Mouse (Mus musculus) heart, postnatal 0 days (tissue): ENCODE data around the gene Tex264. TPM values are rescaled to one million over a fixed set of nuclear protein-coding genes. Genes with fewer than 3 reads are reported as not detected.

Experiments
- ATAC-seq: fragments of 200-750 bp; cut with Nextera tagmentation; 2 replicates; pipeline ENCODE4 v1.8.0; 2017; ENCODE audit warnings: low read depth, moderate number of reproducible peaks, moderate library complexity; ENCODE audit not compliant: insufficient read depth
- DNase-seq: peaks from one replicate; pipeline ENCODE4 v3.0.0-alpha.2; 2016; ENCODE audit warnings: low spot score
- H3K27ac ChIP-seq: fragments of 300-500 bp; sonication (generic); 2 replicates; pipeline ENCODE4 v1.5.1; 2014; ENCODE audit warnings: low read depth, mild to moderate bottlenecking
- H3K27me3 ChIP-seq: fragments of 300-500 bp; sonication (generic); 2 replicates; pipeline ENCODE4 v1.6.1; 2014; ENCODE audit warnings: low read length, mixed read lengths; ENCODE audit not compliant: control insufficient read depth, insufficient read depth
- H3K36me3 ChIP-seq: fragments of 300-500 bp; sonication (generic); replicated peaks from 2 replicates; pipeline ENCODE4 v1.6.1; 2014; ENCODE audit warnings: low read length, mixed read lengths; ENCODE audit not compliant: control insufficient read depth, insufficient read depth
- H3K4me1 ChIP-seq: fragments of 300-500 bp; sonication (generic); 2 replicates; pipeline ENCODE4 v1.6.1; 2014; ENCODE audit warnings: antibody characterized with exemption; ENCODE audit not compliant: control insufficient read depth, insufficient read depth
- H3K4me2 ChIP-seq: fragments of 300-500 bp; sonication (generic); 2 replicates; pipeline ENCODE4 v1.6.1; 2014; ENCODE audit warnings: low read depth, mild to moderate bottlenecking, low read length, moderate library complexity
- H3K4me3 ChIP-seq: fragments of 300-500 bp; sonication (generic); 2 replicates; pipeline ENCODE4 v1.5.1; 2014; ENCODE audit warnings: low read depth, low read length
- H3K9ac ChIP-seq: fragments of 300-500 bp; sonication (generic); replicated peaks from 2 replicates; pipeline ENCODE4 v1.6.1; 2014; ENCODE audit warnings: low read depth, low read length, mixed read lengths
- H3K9me3 ChIP-seq: fragments of 300-500 bp; sonication (generic); replicated peaks from 2 replicates; pipeline ENCODE4 v1.6.1; 2016; ENCODE audit warnings: low read length; ENCODE audit not compliant: control insufficient read depth
- CTCF ChIP-seq: IDR thresholded peaks from 2 replicates; pipeline ENCODE4 v1.5.1; 2016; ENCODE audit warnings: antibody characterized with exemption, control low read depth, low read depth
- EP300 ChIP-seq: IDR thresholded peaks from 2 replicates; pipeline ENCODE4 v1.6.1; 2016; ENCODE audit warnings: antibody characterized with exemption, low read depth
- WGBS: fragments of 180-500 bp; shearing (Covaris S2); extraction: QIAGEN DNeasy Blood & Tissue Kit; methylation state at CpG from one replicate; pipeline ENCODE4 v1.1.7; 2014; 5-methylcytosine and 5-hydroxymethylcytosine counted together
- polyA plus RNA-seq: library from polyadenylated mRNA; unstranded; fragments of >200 nt; fragmentation: Nextera tagmentation; extraction: Ambion mirVana; gene quantifications from 2 replicates; pipeline ENCODE4 v1.2.1, GENCODE M21; 2015
- total RNA-seq: library from RNA; depleted of rRNA; stranded (reverse); fragments of >200 nt; gene quantifications from 2 replicates; pipeline ENCODE4 v1.2.3, GENCODE M21; 2014; ENCODE audit warnings: low replicate concordance

Gene Tex264
- total and polyA plus RNA-seq, 2 experiments from 2014 or later = 30.9 to 44.6 TPM

- peaks cover 52% of the 10 kb centered on the region for H3K36me3 ChIP-seq
- ATAC-seq = no peak
- TF ChIP-seq CTCF = no peak
- no peak for TF ChIP-seq EP300
- no peak overlapping the region for H3K4me2 ChIP-seq
- H3K4me3 ChIP-seq = no peak overlapping the region
- DNase-seq = no peak
- no peaks in the 10 kb centered on the region for H3K27me3 ChIP-seq
- H3K27ac ChIP-seq = no peak overlapping the region
- H3K4me1 ChIP-seq = no peaks in the 10 kb centered on the region
- H3K9me3 ChIP-seq = no peaks in the 10 kb centered on the region
- H3K9ac ChIP-seq = no peak overlapping the region
- 82% methylated on average over 5 of the region's 5 CpGs for WGBS
Observed at GRCm38 (mm10) chr9:106677702-106678101, 8.0 kb downstream of the Tex264 start.

- no peaks in the 10 kb centered on the region for H3K27me3 ChIP-seq
- H3K4me1 ChIP-seq = no peaks in the 10 kb centered on the region
- no peak for ATAC-seq
- no peak overlapping the region for H3K4me3 ChIP-seq
- H3K9ac ChIP-seq = no peak overlapping the region
- H3K9me3 ChIP-seq = no peaks in the 10 kb centered on the region
- H3K4me2 ChIP-seq = no peak overlapping the region
- TF ChIP-seq EP300 (no peak), CTCF (no peak)
- 67% methylated on average over 4 of the region's 4 CpGs for WGBS
- peaks cover 61% of the 10 kb centered on the region for H3K36me3 ChIP-seq
- no peak overlapping the region for H3K27ac ChIP-seq
- DNase-seq = no peak
Observed at GRCm38 (mm10) chr9:106676571-106676970, 9.2 kb downstream of the Tex264 start.

- Histone ChIP-seq H3K4me2 (no peak overlapping the region), H3K4me1 (no peaks in the 10 kb centered on the region), H3K36me3 (peaks cover 62% of the 10 kb centered on the region), H3K9me3 (no peaks in the 10 kb centered on the region), H3K4me3 (no peak overlapping the region), H3K27ac (no peak overlapping the region), H3K27me3 (no peaks in the 10 kb centered on the region), H3K9ac (no peak overlapping the region)
- WGBS = 77% methylated on average over 9 of the region's 9 CpGs
- DNase-seq (no peak), ATAC-seq (no peak)
- TF ChIP-seq EP300 = no peak
- no peak for TF ChIP-seq CTCF
Observed at GRCm38 (mm10) chr9:106675965-106676364, 9.8 kb downstream of the Tex264 start.

DNA sequence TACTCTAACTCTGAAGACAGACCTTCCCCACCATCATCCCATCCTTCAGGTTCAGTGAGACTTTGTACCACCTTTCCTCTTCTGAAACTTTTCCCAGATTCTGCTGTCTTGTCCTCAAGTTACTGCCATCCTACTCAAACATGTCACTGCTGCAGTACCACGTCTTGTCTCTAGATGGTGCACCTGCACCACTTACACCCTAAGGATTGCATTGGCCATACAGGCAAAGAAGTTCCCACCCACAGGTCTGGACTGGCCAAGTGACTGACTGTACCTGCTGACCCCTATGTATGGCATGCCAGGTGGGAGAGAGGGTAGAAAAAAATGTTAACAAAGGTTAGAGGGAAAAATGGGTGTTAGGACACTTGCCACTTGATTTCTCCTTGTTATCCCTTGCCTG lies 10.2 kb downstream of the Tex264 start:
- Histone ChIP-seq H3K4me3 (no peak overlapping the region), H3K9me3 (no peaks in the 10 kb centered on the region), H3K27ac (no peak overlapping the region), H3K36me3 (peaks cover 62% of the 10 kb centered on the region), H3K9ac (no peak overlapping the region), H3K4me2 (no peak overlapping the region), H3K4me1 (no peaks in the 10 kb centered on the region), H3K27me3 (no peaks in the 10 kb centered on the region)
- WGBS = 0% methylated on average over 1 of the region's 1 CpGs
- ATAC-seq (peak; percentile 65), DNase-seq (peak; percentile 66)
- TF ChIP-seq EP300 (no peak), CTCF (peak; percentile 99)

DNA sequence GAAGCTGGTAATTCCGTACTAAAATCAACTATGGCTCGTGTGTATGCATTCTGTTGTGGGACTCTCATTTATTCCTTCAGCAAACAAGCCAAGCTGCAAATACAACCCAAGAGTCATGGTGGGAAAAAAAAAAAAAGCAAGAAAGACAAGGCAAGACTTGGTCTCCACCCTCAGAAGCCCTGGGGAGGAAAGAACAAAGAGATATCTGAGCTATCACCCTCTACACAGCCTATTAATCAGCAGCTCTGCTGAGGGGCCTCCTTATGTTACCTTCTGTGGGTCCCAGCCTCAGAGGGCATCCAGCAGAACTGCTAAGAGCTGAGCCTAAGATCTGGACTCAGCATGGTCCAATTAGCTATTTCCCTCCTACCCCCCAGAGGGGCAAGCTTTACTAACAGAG lies 11.9 kb downstream of the Tex264 start:
- Histone ChIP-seq H3K4me1 (no peaks in the 10 kb centered on the region), H3K27me3 (no peaks in the 10 kb centered on the region), H3K36me3 (peaks cover 60% of the 10 kb centered on the region), H3K9ac (no peak overlapping the region), H3K9me3 (no peaks in the 10 kb centered on the region), H3K27ac (no peak overlapping the region), H3K4me3 (no peak overlapping the region), H3K4me2 (no peak overlapping the region)
- WGBS = 87% methylated on average over 2 of the region's 2 CpGs
- ATAC-seq (no peak), DNase-seq (no peak)
- TF ChIP-seq EP300 (no peak), CTCF (no peak)

DNA sequence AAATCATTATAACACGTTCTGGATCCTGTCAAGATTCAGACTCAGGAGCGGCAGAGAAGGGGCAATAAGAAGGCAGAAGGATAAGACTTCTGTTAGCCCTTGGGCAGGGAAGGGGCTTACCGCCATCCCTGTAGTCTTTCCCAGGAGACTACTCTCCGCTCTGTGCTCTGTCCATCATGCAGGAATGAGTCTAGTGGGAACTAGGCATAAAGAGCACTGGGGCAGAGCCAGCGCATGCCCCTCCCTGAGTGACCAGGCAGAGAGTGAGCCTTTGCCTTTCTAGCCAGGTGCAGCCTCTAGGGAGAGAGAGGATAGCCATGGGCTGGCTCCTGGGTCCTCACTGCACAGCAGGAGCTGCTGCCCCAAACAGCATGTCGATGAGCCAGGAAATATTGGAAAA lies 20.9 kb downstream of the Tex264 start:
- Histone ChIP-seq H3K36me3 (peaks cover 63% of the 10 kb centered on the region), H3K4me2 (no peak overlapping the region), H3K4me3 (no peak overlapping the region), H3K27ac (no peak overlapping the region), H3K9ac (no peak overlapping the region), H3K27me3 (no peaks in the 10 kb centered on the region), H3K9me3 (no peaks in the 10 kb centered on the region), H3K4me1 (peaks cover 17% of the 10 kb centered on the region; the same call in 1 of the 2 replicates)
- TF ChIP-seq EP300 (no peak), CTCF (no peak)
- ATAC-seq = no peak
- no peak for DNase-seq
- 85% methylated on average over 6 of the region's 6 CpGs for WGBS
